Mouse (Mus musculus): ENCODE measurements around the gene Dync1li1.
"Not testable (repeated sequence)": the region's sequence is repeated elsewhere in the genome, so short reads cannot be mapped to it uniquely, and the experiment has no call there.

DNA sequence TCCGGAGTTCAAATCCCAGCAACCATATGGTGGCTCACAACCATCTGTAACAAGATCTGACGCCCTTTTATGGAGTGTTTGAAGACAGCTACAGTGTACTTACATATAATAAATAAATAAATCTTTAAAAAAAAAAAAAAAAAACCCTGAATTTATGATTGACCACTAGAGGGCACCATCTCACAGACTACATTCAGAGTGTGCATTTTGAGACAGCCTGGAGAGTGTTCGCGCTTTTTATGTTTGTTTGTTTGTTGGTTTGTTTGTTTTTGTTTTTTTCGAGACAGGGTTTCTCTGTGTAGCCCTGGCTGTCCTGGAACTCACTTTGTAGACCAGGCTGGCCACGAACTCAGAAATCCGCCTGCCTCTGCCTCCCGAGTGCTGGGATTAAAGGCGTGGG, 40.1 kb upstream of the Dync1li1 start:
- TF ChIP-seq CTCF (IDR thresholded peaks at IDR 0.05; ENCODE audit: extremely low read depth, insufficient read length, insufficient replicate concordance, low read depth, low read length): 0 out of 2 replicates have a peak, but pooled peaks have one; percentile 8
- TF ChIP-seq POLR2A (IDR thresholded peaks at IDR 0.05; ENCODE audit: low read depth, low read length): not testable (repeated sequence)
